Mouse (Mus musculus) left cerebral cortex, adult 2 months (tissue): ENCODE measurements around the gene Aaas. TPM values are rescaled to one million over a fixed set of nuclear protein-coding genes. Genes with fewer than 3 reads are reported as not detected.
A peak's percentile ranks its signal among the peaks of the same experiment; 100 is the strongest.

Source experiments
- DNase-seq, 2 experiments: peaks; one replicate each; pipeline ENCODE4 v3.0.0; 2021 to 2022; ENCODE audit warnings: low spot score in 2 of 2, mixed read lengths in 1 of 2; ENCODE audit errors: extremely low spot score in 1 of 2
- H3K27ac ChIP-seq: fragments of 200-600 bp; 2 replicates; pipeline ENCODE4 v1.8.1; 2022
- H3K4me3 ChIP-seq: fragments of 200-600 bp; 2 replicates; pipeline ENCODE4 v1.8.1; 2022
- CTCF ChIP-seq: fragments of 200-600 bp; IDR thresholded peaks from 2 replicates; pipeline ENCODE4 v1.8.1; 2022; ENCODE audit warnings: antibody characterized with exemption, mild to moderate bottlenecking, moderate library complexity
- intact Hi-C: fragments of 180-260 bp; cut with DNase I; formaldehyde crosslinking; loops from one replicate; pipeline ENCODE4 v1.15.1; 2025
- total RNA-seq, 2 experiments: library from RNA; stranded (reverse); gene quantifications; 2 replicates each; pipeline ENCODE4 v1.2.3; 2021

Aaas gene
- total RNA-seq, 2 experiments from 2014 or later: 14.3 to 18.9 TPM

DNA sequence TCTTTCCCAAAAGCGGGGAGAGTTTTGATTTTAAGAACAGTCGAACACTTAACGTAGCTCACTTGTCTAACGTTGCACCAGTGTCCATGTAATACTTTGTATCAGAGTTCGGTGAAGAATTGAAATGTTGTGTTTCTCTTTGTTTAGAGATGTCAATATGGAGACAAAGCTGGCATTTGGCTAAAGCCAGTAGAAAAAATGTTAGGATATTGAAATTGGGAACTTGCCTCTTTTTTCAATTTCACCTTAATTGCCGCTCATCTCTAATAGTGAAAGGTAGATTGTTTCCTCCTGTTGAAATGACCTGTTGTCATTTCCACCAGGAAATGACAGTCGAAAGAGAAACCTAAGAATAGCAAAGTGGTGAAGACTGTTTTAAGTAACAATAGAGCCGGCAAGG lies 23.7 kb downstream of the Aaas start:
- no peak for TF ChIP-seq CTCF
- no peak for DNase-seq
- Histone ChIP-seq H3K27ac (peak overlapping the region; percentile 93; the same call in 1 of the 2 replicates), H3K4me3 (peak overlapping the region; percentile 76)
- intact Hi-C loops: loop anchor here (2.0 kb wide), 1 partner anchor 48 kb away; the partner anchor contains the start of gene Mfsd5

GRCm38 (mm10) chr15:102326022-102326576 lies 24.5 kb downstream of the Aaas start, which contains the start of gene Pfdn5:
Pfdn5 (plus strand) TSS chr15:102326116.
- Histone ChIP-seq H3K4me3 (peak within 1 kb of the TSS; percentile 76), H3K27ac (peak within 1 kb of the TSS; percentile 93)
- intact Hi-C loops: loop anchor here (2.0 kb wide), 1 partner anchor 47 kb away; the partner anchor contains the start of gene Mfsd5
- peak; percentile 86 to 87 for DNase-seq
- TF ChIP-seq CTCF: peak; percentile 61

- peak overlapping the region; percentile 36; the same call in 1 of the 2 replicates for H3K27ac ChIP-seq
- no peak; the same call in 1 of the 2 replicates for TF ChIP-seq CTCF
- peak overlapping the region; percentile 46 for H3K4me3 ChIP-seq
- no peak for DNase-seq
- intact Hi-C loops: no loop called here
Measured at GRCm38 (mm10) chr15:102324654-102325473, 25.7 kb downstream of the Aaas start.

DNA sequence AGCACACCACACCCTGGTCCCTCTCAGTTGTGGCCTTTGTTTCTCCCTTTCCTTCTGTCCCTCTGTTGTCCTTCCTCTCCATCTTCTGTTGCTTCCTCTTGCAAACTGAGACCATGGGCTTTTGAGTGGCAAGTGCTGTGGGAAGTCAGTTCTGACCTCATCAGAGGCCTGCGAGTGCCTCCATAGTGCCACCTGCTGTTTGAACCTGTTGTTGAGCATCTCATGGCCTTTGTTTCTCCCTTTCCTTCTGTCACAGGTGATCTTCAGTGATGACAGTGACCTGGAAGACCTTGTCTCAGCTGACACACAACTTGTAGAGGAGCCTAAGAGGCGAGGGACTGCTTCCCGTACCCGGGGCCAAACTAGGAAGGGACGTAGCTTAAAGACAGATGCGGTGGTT lies 34.3 kb downstream of the Aaas start:
- peak; percentile 83 for TF ChIP-seq CTCF
- intact Hi-C loops: loop anchor here (2.0 kb wide), 1 partner anchor 27 kb away; no protein-coding TSS in a partner anchor

GRCm38 (mm10) chr15:102315292-102315691 lies 35.3 kb downstream of the Aaas start:
- TF ChIP-seq CTCF: no peak
- Histone ChIP-seq H3K4me3 (no peak overlapping the region), H3K27ac (no peak overlapping the region)
- intact Hi-C loops: loop anchor here (1.0 kb wide), 1 partner anchor 76 kb away; no protein-coding TSS in a partner anchor
- no peak for DNase-seq

More for the DNA sequence above, 34.3 kb downstream of the Aaas start:
- DNase-seq: peak; percentile 40 to 60
- H3K27ac ChIP-seq: no peak overlapping the region
- H3K4me3 ChIP-seq: no peak overlapping the region

DNA sequence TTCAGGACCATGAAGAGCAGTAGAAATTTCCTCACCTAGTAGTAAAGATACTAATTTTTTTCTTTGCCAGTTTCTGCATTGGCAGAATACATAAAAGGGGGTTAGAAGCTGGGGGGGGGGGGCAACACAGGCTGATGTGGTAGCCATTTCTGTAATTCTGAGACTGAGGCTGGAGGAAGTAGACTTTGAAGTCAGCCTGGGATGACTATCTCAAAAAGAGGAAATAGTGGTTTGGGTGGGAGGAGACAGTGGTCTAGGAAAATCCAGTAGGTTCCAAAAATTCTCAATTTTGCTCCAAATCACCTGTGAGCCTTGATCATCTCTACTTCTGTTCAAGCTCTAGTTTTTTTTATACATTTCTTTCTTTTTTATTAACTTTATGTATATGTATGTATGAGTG lies 39.1 kb downstream of the Aaas start:
- DNase-seq: no peak
- Histone ChIP-seq H3K4me3 (no peak overlapping the region), H3K27ac (no peak overlapping the region)
- intact Hi-C loops: loop anchor here (5.0 kb wide), 1 partner anchor 134 kb away; no protein-coding TSS in a partner anchor
- no peak for TF ChIP-seq CTCF

GRCm38 (mm10) chr15:102310074-102310845 lies 40.3 kb downstream of the Aaas start:
- Histone ChIP-seq H3K27ac (no peak overlapping the region), H3K4me3 (no peak overlapping the region)
- intact Hi-C loops: loop anchor here (5.0 kb wide), 1 partner anchor 133 kb away; no protein-coding TSS in a partner anchor
- TF ChIP-seq CTCF: no peak
- DNase-seq: no peak

GRCm38 (mm10) chr15:102308717-102309116 lies 41.9 kb downstream of the Aaas start:
- no peak for DNase-seq
- intact Hi-C loops: no loop called here
- no peak overlapping the region for H3K27ac ChIP-seq
- TF ChIP-seq CTCF: no peak
- H3K4me3 ChIP-seq: no peak overlapping the region

GRCm38 (mm10) chr15:102302542-102302941 lies 48.0 kb downstream of the Aaas start:
- no peak for TF ChIP-seq CTCF
- intact Hi-C loops: no loop called here
- no peak for DNase-seq
- H3K27ac ChIP-seq: no peak overlapping the region
- H3K4me3 ChIP-seq: no peak overlapping the region

DNA sequence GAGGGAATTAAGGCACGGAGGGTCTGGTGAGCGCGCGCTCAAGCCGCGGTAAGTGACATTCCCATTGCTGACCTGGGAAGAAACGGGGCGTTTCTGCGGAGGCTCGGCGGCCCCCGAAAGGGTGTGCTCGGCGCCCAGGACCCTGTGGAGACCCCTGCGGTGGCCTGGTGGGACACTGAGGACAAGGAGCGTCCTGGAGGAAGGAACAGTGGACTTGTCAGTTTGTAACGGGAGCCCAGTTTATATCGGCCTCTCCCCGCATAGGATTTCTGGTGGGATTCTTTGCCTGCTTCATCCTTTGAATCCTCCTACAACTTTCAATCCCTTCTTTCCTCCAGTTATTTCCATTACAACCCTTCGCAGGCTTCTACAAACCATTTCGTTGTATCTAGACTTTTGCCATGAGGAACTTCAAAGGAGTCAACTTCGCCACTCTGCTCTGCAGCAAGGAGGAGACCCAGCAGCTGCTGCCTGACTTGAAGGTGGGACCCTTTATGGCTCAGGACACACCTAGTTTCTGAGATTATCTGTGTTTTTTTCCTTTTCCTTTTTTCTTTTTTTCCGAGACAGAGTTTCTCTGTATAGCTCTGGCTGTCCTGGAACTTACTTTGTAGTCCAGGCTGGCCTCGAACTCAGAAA lies 54.1 kb downstream of the Aaas start:
- intact Hi-C loops: no loop called here
- TF ChIP-seq CTCF: no peak
- Histone ChIP-seq H3K4me3 (peak overlapping the region; percentile 48), H3K27ac (no peak overlapping the region)
- no peak for DNase-seq
